Mouse (Mus musculus) right cerebral cortex, postnatal 4 days (tissue): ENCODE measurements around the gene Hebp1.

Experiments
- DNase-seq: peaks from one replicate; pipeline ENCODE4 v3.0.0-alpha.2; 2022

Gene Hebp1

GRCm38 (mm10) chr6:135196707-135197106 is 1.1 kb downstream of the Hebp1 start:
- no peak for DNase-seq

- no peak for DNase-seq
Observed at GRCm38 (mm10) chr6:135194907-135195306, 2.9 kb downstream of the Hebp1 start.

GRCm38 (mm10) chr6:135193733-135194132 is 4.1 kb downstream of the Hebp1 start:
- no peak for DNase-seq

GRCm38 (mm10) chr6:135192993-135193392 is 4.8 kb downstream of the Hebp1 start:
- no peak for DNase-seq

- no peak for DNase-seq
Observed at GRCm38 (mm10) chr6:135191906-135192305, 5.9 kb downstream of the Hebp1 start.

- DNase-seq, result no peak
Observed at GRCm38 (mm10) chr6:135190122-135190521, 7.7 kb downstream of the Hebp1 start.

- DNase-seq, result no peak
Observed at GRCm38 (mm10) chr6:135188629-135189028, 9.2 kb downstream of the Hebp1 start.

- no peak for DNase-seq
Observed at GRCm38 (mm10) chr6:135187076-135187917, 10.5 kb downstream of the Hebp1 start.

- DNase-seq, result no peak
Observed at GRCm38 (mm10) chr6:135183961-135184360, 13.9 kb downstream of the Hebp1 start.

- no peak for DNase-seq
Observed at GRCm38 (mm10) chr6:135182925-135183324, 14.9 kb downstream of the Hebp1 start.

GRCm38 (mm10) chr6:135178599-135178998 is 19.2 kb downstream of the Hebp1 start:
- no peak for DNase-seq

- DNase-seq, result no peak
Observed at GRCm38 (mm10) chr6:135177271-135177670, 20.6 kb downstream of the Hebp1 start.

GRCm38 (mm10) chr6:135175014-135175413 is 22.8 kb downstream of the Hebp1 start:
- DNase-seq, result no peak

- DNase-seq, result no peak
Observed at GRCm38 (mm10) chr6:135171736-135172135, 26.1 kb downstream of the Hebp1 start.

GRCm38 (mm10) chr6:135169246-135169645 is 28.6 kb downstream of the Hebp1 start:
- no peak for DNase-seq

- DNase-seq, result no peak
Observed at GRCm38 (mm10) chr6:135168471-135168870, 29.4 kb downstream of the Hebp1 start.

- peak; percentile 75 for DNase-seq
Observed at GRCm38 (mm10) chr6:135167380-135168311, 30.2 kb downstream of the Hebp1 start.

GRCm38 (mm10) chr6:135166712-135167111 is 31.1 kb downstream of the Hebp1 start:
- no peak for DNase-seq

- DNase-seq, result no peak
Observed at GRCm38 (mm10) chr6:135166262-135166661, 31.6 kb downstream of the Hebp1 start.

GRCm38 (mm10) chr6:135165706-135166105 is 32.1 kb downstream of the Hebp1 start:
- no peak for DNase-seq

- DNase-seq, result no peak
Observed at GRCm38 (mm10) chr6:135165191-135165590, 32.6 kb downstream of the Hebp1 start.

- no peak for DNase-seq
Observed at GRCm38 (mm10) chr6:135162861-135163260, 35.0 kb downstream of the Hebp1 start.

- no peak for DNase-seq
Observed at GRCm38 (mm10) chr6:135162311-135162710, 35.5 kb downstream of the Hebp1 start.

GRCm38 (mm10) chr6:135161356-135161755 is 36.5 kb downstream of the Hebp1 start:
- no peak for DNase-seq
